Mouse (Mus musculus): ENCODE measurements around the gene Slc39a2.
"Not testable (repeated sequence)": the region's sequence is repeated elsewhere in the genome, so short reads cannot be mapped to it uniquely, and the experiment has no call there.

The Slc39a2 gene

GRCm38 (mm10) chr14:51902806-51903710 lies 10.4 kb downstream of the Slc39a2 start:
- peak; percentile 59 to 93 for DNase-seq

GRCm38 (mm10) chr14:51903782-51904181 lies 11.1 kb downstream of the Slc39a2 start:
- no peak for DNase-seq

- no peak for DNase-seq
These were observed 12.0 kb downstream of the Slc39a2 start for GRCm38 (mm10) chr14:51904706-51905105.

GRCm38 (mm10) chr14:51906102-51906501 lies 13.4 kb downstream of the Slc39a2 start:
- DNase-seq: no peak

- DNase-seq: no peak
These were observed 18.6 kb downstream of the Slc39a2 start for GRCm38 (mm10) chr14:51911301-51911700.

- peak; percentile 54 to 58 for DNase-seq
These were observed 19.8 kb downstream of the Slc39a2 start for GRCm38 (mm10) chr14:51912391-51913061.

- peak; percentile 91 to 93 for DNase-seq
These were observed 20.6 kb downstream of the Slc39a2 start for GRCm38 (mm10) chr14:51913062-51913959.

GRCm38 (mm10) chr14:51913960-51914762 lies 21.5 kb downstream of the Slc39a2 start, which contains the start of gene Ndrg2:
TSS of gene Ndrg2 (minus strand) at chr14:51914158.
- DNase-seq: peak; percentile 80 to 85

GRCm38 (mm10) chr14:51915030-51915429 lies 22.3 kb downstream of the Slc39a2 start:
- DNase-seq: no peak

- DNase-seq: no peak
These were observed 23.9 kb downstream of the Slc39a2 start for GRCm38 (mm10) chr14:51916539-51916938.

GRCm38 (mm10) chr14:51918125-51918524 lies 25.4 kb downstream of the Slc39a2 start, which contains the start of gene Tppp2:
TSS of gene Tppp2 (plus strand) at chr14:51918425.
- DNase-seq: no peak

GRCm38 (mm10) chr14:51918966-51919365 lies 26.3 kb downstream of the Slc39a2 start:
- DNase-seq: no peak

GRCm38 (mm10) chr14:51921759-51922570 lies 29.3 kb downstream of the Slc39a2 start:
- no peak for DNase-seq

- DNase-seq: no peak
These were observed 29.8 kb downstream of the Slc39a2 start, which contains the start of gene Rnase13 for GRCm38 (mm10) chr14:51922571-51922865. TSS of gene Rnase13 (minus strand) at chr14:51922773.

GRCm38 (mm10) chr14:51922910-51923309 lies 30.2 kb downstream of the Slc39a2 start:
- DNase-seq: no peak

- DNase-seq: no peak
These were observed 30.8 kb downstream of the Slc39a2 start for GRCm38 (mm10) chr14:51923492-51923891.

- DNase-seq: not testable (repeated sequence)
These were observed 34.2 kb downstream of the Slc39a2 start for GRCm38 (mm10) chr14:51926930-51927329.

GRCm38 (mm10) chr14:51929309-51929943 lies 36.7 kb downstream of the Slc39a2 start:
- peak; percentile 73 to 77 for DNase-seq

GRCm38 (mm10) chr14:51929968-51930367 lies 37.3 kb downstream of the Slc39a2 start:
- DNase-seq: no peak

- DNase-seq: peak; percentile 81 to 86
These were observed 38.1 kb downstream of the Slc39a2 start for GRCm38 (mm10) chr14:51930824-51931223.

Data from kidney, postnatal 36 days (tissue).